Mouse (Mus musculus) cerebellum, postnatal 14 days (tissue): ENCODE results near the gene Hist1h3d.
"Not testable (repeated sequence)": the region's sequence is repeated elsewhere in the genome, so short reads cannot be mapped to it uniquely, and the experiment has no call there.

Source experiments
- DNase-seq, 2 experiments: peaks; one replicate each; pipeline ENCODE4 v3.0.0; 2021; ENCODE audit warnings: mixed read lengths in 2 of 2

Gene Hist1h3d

GRCm38 (mm10) chr13:23585442-23586098 is 10.0 kb downstream of the Hist1h3d start:
- peak; percentile 47 to 65 for DNase-seq

- no peak for DNase-seq
Measured at GRCm38 (mm10) chr13:23586099-23586939, 10.8 kb downstream of the Hist1h3d start.

- DNase-seq, result no peak
Measured at GRCm38 (mm10) chr13:23586940-23587225, 11.3 kb downstream of the Hist1h3d start.

- no peak for DNase-seq
Measured at GRCm38 (mm10) chr13:23591206-23591605, 15.6 kb downstream of the Hist1h3d start.

GRCm38 (mm10) chr13:23591886-23592285 is 16.3 kb downstream of the Hist1h3d start:
- DNase-seq, result not testable (repeated sequence)

- peak; percentile 71 to 79 for DNase-seq
Measured at GRCm38 (mm10) chr13:23592614-23593013, 17.1 kb downstream of the Hist1h3d start.

GRCm38 (mm10) chr13:23593051-23593770 is 17.6 kb downstream of the Hist1h3d start:
- no peak for DNase-seq

- DNase-seq, result no peak
Measured at GRCm38 (mm10) chr13:23595185-23595584, 19.6 kb downstream of the Hist1h3d start.

- no peak for DNase-seq
Measured at GRCm38 (mm10) chr13:23595622-23596372, 20.2 kb downstream of the Hist1h3d start.

- peak; percentile 85 to 88 for DNase-seq
Measured at GRCm38 (mm10) chr13:23597957-23598356, 22.4 kb downstream of the Hist1h3d start.

GRCm38 (mm10) chr13:23603182-23603699 is 27.7 kb downstream of the Hist1h3d start:
- DNase-seq, result no peak

GRCm38 (mm10) chr13:23604452-23604851 is 28.9 kb downstream of the Hist1h3d start:
- DNase-seq, result no peak

- no peak for DNase-seq
Measured at GRCm38 (mm10) chr13:23605052-23605451, 29.5 kb downstream of the Hist1h3d start.

GRCm38 (mm10) chr13:23609209-23609608 is 33.6 kb downstream of the Hist1h3d start:
- DNase-seq, result no peak

- no peak for DNase-seq
Measured at GRCm38 (mm10) chr13:23609844-23610243, 34.3 kb downstream of the Hist1h3d start.

- no peak for DNase-seq
Measured at GRCm38 (mm10) chr13:23610393-23610792, 34.8 kb downstream of the Hist1h3d start.

GRCm38 (mm10) chr13:23611638-23612037 is 36.1 kb downstream of the Hist1h3d start:
- DNase-seq, result no peak

GRCm38 (mm10) chr13:23620056-23620732 is 44.6 kb downstream of the Hist1h3d start:
- DNase-seq, result no peak

GRCm38 (mm10) chr13:23620733-23621531 is 45.4 kb downstream of the Hist1h3d start, which contains the start of gene Hist1h2be:
Gene Hist1h2be, minus strand, starts transcription at chr13:23621124.
- DNase-seq, result peak; percentile 72 to 83

GRCm38 (mm10) chr13:23621532-23622174 is 46.1 kb downstream of the Hist1h3d start:
- DNase-seq, result peak; percentile 51 to 69
